Mouse (Mus musculus) layer of hippocampus, postnatal 14 days (tissue): Measurements from ENCODE around the gene Map3k10. TPM values are rescaled to one million over a fixed set of nuclear protein-coding genes. Genes with fewer than 3 reads are reported as not detected.

Source experiments
- DNase-seq, 2 experiments: peaks; one replicate each; pipeline ENCODE4 v3.0.0; 2021 to 2022; ENCODE audit warnings: low spot score in 2 of 2, mixed read lengths in 1 of 2
- long read RNA-seq, 2 experiments: library from polyadenylated mRNA; stranded (forward); transcript quantifications; one replicate each; pipeline ENCODE4 v2.0.0; 2021
- total RNA-seq, 2 experiments: library from RNA; stranded (reverse); gene quantifications; 2 replicates each; pipeline ENCODE4 v1.2.3; 2021

Gene Map3k10
- total RNA-seq = 100 to 1,000 TPM; 197 TPM
- long read RNA-seq, experiment 1, partial matches to known transcripts = 60 of 71 reads
- long read RNA-seq, experiment 1, other reads (novel, unspliced or antisense) = 11 of 71 reads
- long read RNA-seq, experiment 2, partial matches to known transcripts = 69 of 91 reads
- long read RNA-seq, experiment 2, other reads (novel, unspliced or antisense) = 16 of 91 reads

- peak; percentile 96 to 97 for DNase-seq
Measured at GRCm38 (mm10) chr7:27674522-27675221, at the start of gene Map3k10. Gene Map3k10, minus strand, starts transcription at chr7:27674598.

GRCm38 (mm10) chr7:27721951-27722350, 47.6 kb upstream of the Map3k10 start:
- DNase-seq = no peak

- DNase-seq = no peak
Measured at GRCm38 (mm10) chr7:27710402-27710801, 36.0 kb upstream of the Map3k10 start.

GRCm38 (mm10) chr7:27696711-27697110, 22.3 kb upstream of the Map3k10 start:
- DNase-seq = no peak

- no peak for DNase-seq
Measured at GRCm38 (mm10) chr7:27691076-27691475, 16.7 kb upstream of the Map3k10 start.

GRCm38 (mm10) chr7:27688815-27689612, 14.6 kb upstream of the Map3k10 start, which contains the start of gene Zfp607b:
Gene Zfp607b, plus strand, starts transcription at chr7:27689340.
- peak; percentile 87 to 96 for DNase-seq

DNA sequence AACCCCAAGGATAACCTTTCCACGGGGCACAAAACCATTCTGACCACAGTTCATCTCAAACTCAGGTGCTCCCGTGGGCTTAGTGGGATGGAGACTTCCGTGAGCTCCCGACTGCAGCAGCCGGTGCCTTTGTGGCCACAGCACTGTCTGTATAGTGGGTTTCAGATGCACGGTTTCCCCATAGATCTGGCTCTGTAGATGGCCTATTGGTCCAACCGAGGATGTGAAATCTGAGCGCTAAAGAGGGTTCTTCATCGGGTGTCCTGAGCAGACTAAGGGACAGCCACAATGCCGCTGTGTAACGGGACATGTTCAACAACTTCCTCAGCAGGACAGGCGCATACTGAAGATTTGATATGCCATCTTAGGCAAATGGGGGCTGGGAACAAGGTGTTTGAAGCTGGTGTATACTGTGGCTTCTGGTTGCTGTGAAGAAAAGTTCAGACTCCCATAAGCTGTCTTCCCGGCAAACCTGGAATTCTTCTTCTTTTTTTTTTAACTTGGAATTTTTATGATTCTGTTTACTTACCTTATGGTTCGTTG, 13.9 kb upstream of the Map3k10 start:
- no peak for DNase-seq

DNA sequence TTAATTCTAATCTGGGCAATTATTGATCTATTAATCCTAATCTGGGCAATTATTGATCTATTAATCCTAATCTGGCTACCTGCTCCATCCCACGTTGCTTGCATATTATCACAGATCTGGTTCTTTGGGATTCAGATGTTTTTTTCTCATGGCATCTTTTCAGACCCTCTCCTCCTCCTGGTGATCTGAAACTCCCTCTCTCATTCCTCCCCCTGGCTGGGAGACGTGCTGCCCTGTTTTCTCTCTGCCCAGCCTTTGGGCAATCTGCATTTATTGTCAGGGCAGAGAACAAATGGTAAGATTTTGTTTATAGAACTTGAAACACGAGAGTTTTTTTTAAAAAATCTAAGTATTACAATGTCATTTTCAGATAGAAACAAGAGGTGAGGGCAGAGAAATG, 13.4 kb upstream of the Map3k10 start:
- DNase-seq = no peak

DNA sequence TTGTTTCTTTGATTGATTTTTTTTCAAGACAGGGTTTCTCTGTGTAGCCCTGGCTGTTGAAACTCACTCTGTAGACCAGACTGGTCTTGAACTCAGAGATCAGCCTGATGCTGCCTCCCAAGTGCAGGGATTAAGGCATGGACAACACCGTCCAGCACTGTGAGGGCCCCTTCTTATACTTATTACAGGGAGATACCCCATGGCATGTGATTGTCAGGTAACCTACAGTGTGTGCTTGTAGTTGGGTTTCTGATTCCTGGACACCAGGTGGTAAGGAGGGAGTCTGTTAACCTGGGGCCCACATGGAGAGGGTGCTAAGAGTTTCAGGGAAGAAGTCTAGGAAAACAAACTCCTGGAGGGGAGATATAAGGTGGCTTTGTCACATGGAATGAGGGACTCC, 12.6 kb upstream of the Map3k10 start:
- no peak for DNase-seq

- no peak for DNase-seq
Measured at GRCm38 (mm10) chr7:27685681-27686080, 11.3 kb upstream of the Map3k10 start.

- DNase-seq = no peak
Measured at GRCm38 (mm10) chr7:27685220-27685619, 10.8 kb upstream of the Map3k10 start.

DNA sequence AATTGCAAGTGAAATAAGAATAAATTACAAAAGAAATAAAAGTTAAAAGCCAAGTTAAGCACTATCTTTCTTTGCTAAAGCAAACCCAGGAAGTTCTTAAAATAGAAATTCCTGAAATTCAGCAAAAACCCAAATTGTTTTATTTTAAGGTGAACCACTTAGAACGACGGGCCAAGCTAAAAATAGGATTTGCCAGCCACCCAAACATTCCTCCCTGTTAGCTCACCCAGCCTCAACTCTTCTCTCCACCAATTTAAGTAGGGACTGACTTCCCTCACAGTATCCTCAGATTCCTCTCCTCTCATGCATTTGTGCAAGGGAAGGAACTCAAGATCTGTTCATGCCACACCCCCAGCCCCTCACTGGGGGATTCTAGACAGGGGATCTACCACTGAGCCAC, 8.8 kb upstream of the Map3k10 start:
- no peak for DNase-seq

- no peak for DNase-seq
Measured at GRCm38 (mm10) chr7:27675222-27675612, 819 bp upstream of the Map3k10 start.

- no peak for DNase-seq
Measured at GRCm38 (mm10) chr7:27674195-27674521, 240 bp downstream of the Map3k10 start.

DNA sequence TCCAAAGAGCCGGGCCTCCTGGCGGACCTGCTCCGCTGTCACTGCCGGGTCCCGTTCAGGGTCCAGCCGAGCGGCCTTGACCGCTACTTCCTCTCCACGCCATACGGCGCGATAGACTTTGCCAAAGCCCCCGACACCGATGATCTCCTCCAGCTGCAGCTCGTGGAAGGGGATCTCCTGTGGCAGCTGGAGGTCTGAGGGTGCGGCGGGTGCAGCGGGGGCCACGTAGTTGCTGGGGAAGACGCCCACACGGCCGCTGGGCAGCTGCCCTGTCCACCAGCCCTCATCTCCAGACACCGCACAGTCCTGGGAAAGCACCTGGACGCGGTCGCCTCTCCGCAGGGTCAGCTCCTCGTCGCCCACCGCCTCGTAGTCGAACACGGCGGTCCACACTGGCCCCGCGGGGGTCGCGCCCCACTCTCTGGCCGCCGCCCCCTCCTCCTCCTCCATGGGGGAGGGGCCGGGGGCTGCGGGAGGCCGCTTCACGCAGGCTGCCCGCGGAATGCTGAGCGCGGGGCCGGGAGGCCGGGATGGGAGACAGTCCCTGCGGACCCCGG, 745 bp downstream of the Map3k10 start:
- DNase-seq = no peak

DNA sequence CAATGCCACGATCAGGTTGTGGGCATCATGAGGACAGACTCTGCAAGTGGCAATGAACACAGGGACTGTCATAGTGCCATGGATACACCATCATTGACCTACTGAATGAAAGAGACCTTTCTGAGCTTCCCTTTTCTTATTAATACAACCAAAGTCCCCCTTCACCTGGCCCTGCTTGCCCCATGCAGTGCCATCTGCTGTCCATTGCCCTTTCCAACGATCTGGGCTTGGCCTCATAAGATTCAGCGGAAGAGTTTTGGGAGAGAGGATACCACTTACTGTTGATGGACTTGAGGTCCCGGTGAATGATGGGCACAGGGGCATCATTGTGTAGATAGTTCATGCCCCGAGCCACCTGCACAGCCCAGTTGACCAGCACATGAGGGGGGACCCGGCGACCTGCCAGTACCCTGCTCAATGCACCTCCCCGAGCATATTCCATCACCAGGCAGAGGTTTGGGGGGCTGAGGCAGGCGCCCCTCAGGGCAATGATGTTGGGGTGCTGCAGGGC, 1.3 kb downstream of the Map3k10 start:
- DNase-seq = no peak

- DNase-seq = no peak
Measured at GRCm38 (mm10) chr7:27662038-27662437, 12.4 kb downstream of the Map3k10 start.

DNA sequence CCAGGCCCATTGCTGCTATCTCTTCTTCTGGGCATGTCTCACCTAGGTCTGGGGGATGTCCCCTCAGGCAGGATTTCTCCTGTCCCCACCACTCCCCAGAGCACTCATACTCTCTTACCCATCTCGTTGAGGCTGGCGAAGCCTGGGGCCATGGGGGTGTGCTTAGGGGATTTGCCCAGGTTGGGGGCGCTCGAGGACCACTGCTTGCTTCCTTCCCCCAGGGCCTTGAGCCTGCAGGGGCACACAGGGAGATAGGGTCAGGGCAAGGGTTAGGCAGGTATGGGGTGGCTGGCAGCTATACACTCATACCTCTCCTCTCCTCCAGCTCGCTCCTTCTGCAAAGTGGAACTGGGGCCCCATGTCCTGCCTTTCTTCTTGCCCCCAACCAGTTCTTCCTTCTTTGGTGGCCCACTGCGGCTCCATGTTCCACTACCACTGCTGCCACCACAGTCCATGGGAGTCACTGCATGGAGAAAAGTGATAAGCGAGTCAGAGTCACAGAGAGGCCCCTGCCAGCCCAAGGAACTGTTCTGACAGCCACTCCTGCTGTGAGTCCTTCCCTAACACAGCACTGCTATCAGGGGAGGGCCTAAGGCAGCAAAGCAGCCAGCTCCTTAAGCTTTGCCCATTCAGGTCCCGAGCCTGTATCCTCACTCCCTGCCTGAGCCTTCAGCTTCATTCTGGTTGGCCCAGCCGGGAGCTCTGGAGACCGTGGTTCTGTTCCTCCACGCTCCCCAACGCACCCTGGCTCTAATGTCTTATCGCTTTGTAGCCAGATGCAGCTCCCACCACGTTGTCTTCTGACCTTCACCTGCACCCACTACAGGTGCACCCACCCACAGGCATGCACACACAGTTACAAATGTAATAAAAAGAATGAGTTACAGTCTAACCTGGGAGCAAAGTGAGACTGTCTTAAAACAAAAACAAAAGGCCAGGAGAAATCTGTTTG, 15.4 kb downstream of the Map3k10 start:
- no peak for DNase-seq

GRCm38 (mm10) chr7:27657824-27658395, 16.5 kb downstream of the Map3k10 start:
- DNase-seq = no peak

DNA sequence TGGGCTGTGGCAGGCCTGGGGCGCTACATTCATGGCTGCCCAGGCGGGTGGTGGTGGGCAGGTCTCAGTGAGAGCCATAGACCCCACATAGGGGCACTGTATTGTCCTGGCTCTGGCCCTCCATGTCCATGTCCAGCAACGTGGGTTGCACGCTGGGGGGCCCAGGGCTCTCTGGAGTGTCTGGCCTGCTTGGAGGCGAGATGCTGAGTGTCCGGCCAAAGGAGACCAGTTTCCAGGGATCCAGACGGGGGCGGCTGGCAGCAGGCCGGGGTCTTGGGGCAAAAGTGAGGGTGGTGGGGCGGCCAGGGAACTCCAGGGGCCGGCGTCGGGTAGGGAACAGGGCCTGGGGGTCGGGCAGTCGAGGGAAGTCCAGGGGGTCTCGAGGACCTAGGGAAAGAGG, 17.8 kb downstream of the Map3k10 start:
- no peak for DNase-seq
